Mouse (Mus musculus): ENCODE measurements at regions not wholly inside any gene's neighbourhood (a gene's known extent, or its start where the extent isn't known, plus 50 kb on each side); places are given as distances from the start of the nearest gene placed in this dataset.
"Not testable (repeated sequence)": the region's sequence is repeated elsewhere in the genome, so short reads cannot be mapped to it uniquely, and the experiment has no call there.

- Histone ChIP-seq H3K9ac (ENCODE audit: low read depth, low read length) (no peak overlapping the region), H3K4me2 (ENCODE audit: low read length) (no peak overlapping the region), H3K36me3 (ENCODE audit: control insufficient read depth, insufficient read depth, low read length) (no peaks in the 10 kb centered on the region), H3K4me1 (ENCODE audit: control insufficient read depth, insufficient read depth, low read length) (peaks cover 4% of the 10 kb centered on the region), H3K27me3 (ENCODE audit: control insufficient read depth, insufficient read depth, low read depth, low read length) (no peaks in the 10 kb centered on the region), H3K4me3 (ENCODE audit: low read depth, low read length) (no peak overlapping the region), H3K27ac (ENCODE audit: low read length) (no peak overlapping the region), H3K9me3 (replicated peaks; ENCODE audit: control insufficient read depth, low read length, poor library complexity, severe bottlenecking) (no peaks in the 10 kb centered on the region)
- no peak for ATAC-seq
- WGBS = 90% methylated on average over 9 of the region's 9 CpGs
These were observed 322.0 kb downstream of the Rapgef2 start for GRCm38 (mm10) chr3:78964231-78964858.

- no peak overlapping the region for H3K27ac ChIP-seq (ENCODE audit: low read length)
- H3K9ac ChIP-seq (ENCODE audit: low read depth, low read length) = no peak overlapping the region
- no peaks in the 10 kb centered on the region for H3K27me3 ChIP-seq (ENCODE audit: control insufficient read depth, insufficient read depth, low read depth, low read length)
- no peak overlapping the region for H3K4me3 ChIP-seq (ENCODE audit: low read depth, low read length)
- ATAC-seq = peak; percentile 85
- H3K4me2 ChIP-seq (ENCODE audit: low read length) = no peak overlapping the region
- 38% methylated on average over 1 of the region's 1 CpGs for WGBS
- no peaks in the 10 kb centered on the region for H3K36me3 ChIP-seq (ENCODE audit: control insufficient read depth, insufficient read depth, low read length)
- no peaks in the 10 kb centered on the region for H3K4me1 ChIP-seq (ENCODE audit: control insufficient read depth, insufficient read depth, low read length)
- H3K9me3 ChIP-seq (replicated peaks; ENCODE audit: control insufficient read depth, low read length, poor library complexity, severe bottlenecking) = no peaks in the 10 kb centered on the region
These were observed 327.5 kb downstream of the Rapgef2 start for GRCm38 (mm10) chr3:78958781-78959180.

GRCm38 (mm10) chr3:78955364-78955763 lies 331.0 kb downstream of the Rapgef2 start:
- H3K9ac ChIP-seq (ENCODE audit: low read depth, low read length) = no peak overlapping the region
- H3K36me3 ChIP-seq (ENCODE audit: control insufficient read depth, insufficient read depth, low read length) = no peaks in the 10 kb centered on the region
- H3K4me3 ChIP-seq (ENCODE audit: low read depth, low read length) = no peak overlapping the region
- no peak overlapping the region for H3K27ac ChIP-seq (ENCODE audit: low read length)
- H3K4me1 ChIP-seq (ENCODE audit: control insufficient read depth, insufficient read depth, low read length) = no peaks in the 10 kb centered on the region
- no peaks in the 10 kb centered on the region for H3K27me3 ChIP-seq (ENCODE audit: control insufficient read depth, insufficient read depth, low read depth, low read length)
- no peak for ATAC-seq
- no peak overlapping the region for H3K4me2 ChIP-seq (ENCODE audit: low read length)
- H3K9me3 ChIP-seq (replicated peaks; ENCODE audit: control insufficient read depth, low read length, poor library complexity, severe bottlenecking) = no peaks in the 10 kb centered on the region
- whole genome bisulfite sequencing = 87% methylated on average over 7 of the region's 7 CpGs

GRCm38 (mm10) chr3:78949385-78949784 lies 336.9 kb downstream of the Rapgef2 start:
- not testable (repeated sequence) for ATAC-seq; H3K9ac ChIP-seq (ENCODE audit: low read depth, low read length); H3K27ac ChIP-seq (ENCODE audit: low read length); H3K4me3 ChIP-seq (ENCODE audit: low read depth, low read length); H3K9me3 ChIP-seq (replicated peaks; ENCODE audit: control insufficient read depth, low read length, poor library complexity, severe bottlenecking); H3K36me3 ChIP-seq (ENCODE audit: control insufficient read depth, insufficient read depth, low read length); H3K27me3 ChIP-seq (ENCODE audit: control insufficient read depth, insufficient read depth, low read depth, low read length); H3K4me2 ChIP-seq (ENCODE audit: low read length); H3K4me1 ChIP-seq (ENCODE audit: control insufficient read depth, insufficient read depth, low read length)
- 83% methylated on average over 6 of the region's 7 CpGs for WGBS

GRCm38 (mm10) chr3:78948700-78949099 lies 337.6 kb downstream of the Rapgef2 start:
- WGBS = 89% methylated on average over 9 of the region's 9 CpGs
- Histone ChIP-seq H3K9me3 (replicated peaks; ENCODE audit: control insufficient read depth, low read length, poor library complexity, severe bottlenecking) (no peaks in the 10 kb centered on the region), H3K4me2 (ENCODE audit: low read length) (no peak overlapping the region), H3K36me3 (ENCODE audit: control insufficient read depth, insufficient read depth, low read length) (no peaks in the 10 kb centered on the region), H3K4me1 (ENCODE audit: control insufficient read depth, insufficient read depth, low read length) (no peaks in the 10 kb centered on the region), H3K9ac (ENCODE audit: low read depth, low read length) (no peak overlapping the region), H3K27me3 (ENCODE audit: control insufficient read depth, insufficient read depth, low read depth, low read length) (no peaks in the 10 kb centered on the region), H3K27ac (ENCODE audit: low read length) (no peak overlapping the region), H3K4me3 (ENCODE audit: low read depth, low read length) (no peak overlapping the region)
- peak; percentile 37; the same call in 1 of the 2 replicates for ATAC-seq

GRCm38 (mm10) chr3:78948171-78948570 lies 338.1 kb downstream of the Rapgef2 start:
- Histone ChIP-seq H3K9ac (ENCODE audit: low read depth, low read length) (no peak overlapping the region), H3K27ac (ENCODE audit: low read length) (no peak overlapping the region), H3K27me3 (ENCODE audit: control insufficient read depth, insufficient read depth, low read depth, low read length) (no peaks in the 10 kb centered on the region), H3K9me3 (replicated peaks; ENCODE audit: control insufficient read depth, low read length, poor library complexity, severe bottlenecking) (no peaks in the 10 kb centered on the region), H3K4me3 (ENCODE audit: low read depth, low read length) (no peak overlapping the region), H3K4me2 (ENCODE audit: low read length) (no peak overlapping the region), H3K36me3 (ENCODE audit: control insufficient read depth, insufficient read depth, low read length) (no peaks in the 10 kb centered on the region), H3K4me1 (ENCODE audit: control insufficient read depth, insufficient read depth, low read length) (no peaks in the 10 kb centered on the region)
- 0 out of 2 replicates have a peak, but pooled peaks have one; percentile 38 for ATAC-seq
- WGBS = 30% methylated on average over 8 of the region's 8 CpGs

- no peak for ATAC-seq
- WGBS = 92% methylated on average over 9 of the region's 9 CpGs
- no peak overlapping the region for H3K4me3 ChIP-seq (ENCODE audit: low read depth, low read length)
These were observed 339.1 kb downstream of the Rapgef2 start for GRCm38 (mm10) chr3:78947183-78947582.

GRCm38 (mm10) chr3:78944185-78944584 lies 342.1 kb downstream of the Rapgef2 start:
- Histone ChIP-seq H3K27me3 (ENCODE audit: control insufficient read depth, insufficient read depth, low read depth, low read length) (no peaks in the 10 kb centered on the region), H3K9ac (ENCODE audit: low read depth, low read length) (no peak overlapping the region), H3K9me3 (replicated peaks; ENCODE audit: control insufficient read depth, low read length, poor library complexity, severe bottlenecking) (no peaks in the 10 kb centered on the region), H3K4me1 (ENCODE audit: control insufficient read depth, insufficient read depth, low read length) (no peaks in the 10 kb centered on the region), H3K4me2 (ENCODE audit: low read length) (no peak overlapping the region), H3K4me3 (ENCODE audit: low read depth, low read length) (no peak overlapping the region), H3K36me3 (ENCODE audit: control insufficient read depth, insufficient read depth, low read length) (no peaks in the 10 kb centered on the region), H3K27ac (ENCODE audit: low read length) (no peak overlapping the region)
- ATAC-seq = no peak
- 70% methylated on average over 8 of the region's 8 CpGs for WGBS

More at GRCm38 (mm10) chr3:78947183-78947582, 339.1 kb downstream of the Rapgef2 start:
- Histone ChIP-seq H3K27me3 (ENCODE audit: control insufficient read depth, insufficient read depth, low read depth, low read length) (no peaks in the 10 kb centered on the region), H3K36me3 (ENCODE audit: control insufficient read depth, insufficient read depth, low read length) (no peaks in the 10 kb centered on the region), H3K9me3 (replicated peaks; ENCODE audit: control insufficient read depth, low read length, poor library complexity, severe bottlenecking) (no peaks in the 10 kb centered on the region), H3K27ac (ENCODE audit: low read length) (no peak overlapping the region), H3K4me1 (ENCODE audit: control insufficient read depth, insufficient read depth, low read length) (no peaks in the 10 kb centered on the region), H3K4me2 (ENCODE audit: low read length) (no peak overlapping the region), H3K9ac (ENCODE audit: low read depth, low read length) (no peak overlapping the region)

- WGBS = 76% methylated on average over 3 of the region's 3 CpGs
- no peak for ATAC-seq
- Histone ChIP-seq H3K36me3 (ENCODE audit: control insufficient read depth, insufficient read depth, low read length) (no peaks in the 10 kb centered on the region), H3K9ac (ENCODE audit: low read depth, low read length) (no peak overlapping the region), H3K27me3 (ENCODE audit: control insufficient read depth, insufficient read depth, low read depth, low read length) (no peaks in the 10 kb centered on the region), H3K4me1 (ENCODE audit: control insufficient read depth, insufficient read depth, low read length) (no peaks in the 10 kb centered on the region), H3K27ac (ENCODE audit: low read length) (no peak overlapping the region), H3K9me3 (replicated peaks; ENCODE audit: control insufficient read depth, low read length, poor library complexity, severe bottlenecking) (no peaks in the 10 kb centered on the region), H3K4me2 (ENCODE audit: low read length) (no peak overlapping the region), H3K4me3 (ENCODE audit: low read depth, low read length) (no peak overlapping the region)
These were observed 353.3 kb downstream of the Rapgef2 start for GRCm38 (mm10) chr3:78932975-78933374.
